Mouse (Mus musculus): ENCODE results near the gene Acot11.

Gene Acot11

GRCm38 (mm10) chr4:106700798-106701197 is 104.0 kb downstream of the Acot11 start:
- in situ Hi-C loops (cut with MseI, MboI): loop anchor here in 1 of 2 experiments (10.0 kb wide), 1 partner anchor 86 kb away; the partner anchor contains the start of gene Lexm

GRCm38 (mm10) chr4:106699989-106700388 is 104.8 kb downstream of the Acot11 start:
- in situ Hi-C loops (cut with MseI, MboI): loop anchor here in 1 of 2 experiments (10.0 kb wide), 1 partner anchor 85 kb away; the partner anchor contains the start of gene Lexm

Measured in mouse trophoblast stem cell (cell line).